Mouse (Mus musculus) kidney, adult 11 months (tissue): ENCODE measurements at regions not wholly inside any gene's neighbourhood (a gene's known extent, or its start where the extent isn't known, plus 50 kb on each side); places are given as distances from the start of the nearest gene placed in this dataset.

ENCODE experiments used
- DNase-seq: peaks from one replicate; pipeline ENCODE4 v3.0.0; 2022

- peak; percentile 2 for DNase-seq
These were observed 364.5 kb downstream of the Zfp619 start for GRCm38 (mm10) chr7:39882113-39882512.

GRCm38 (mm10) chr7:39894208-39894896 lies 376.8 kb downstream of the Zfp619 start:
- DNase-seq, result no peak

GRCm38 (mm10) chr7:39896918-39897317 lies 379.4 kb downstream of the Zfp619 start:
- DNase-seq, result no peak

- DNase-seq, result no peak
These were observed 380.7 kb downstream of the Zfp619 start for GRCm38 (mm10) chr7:39898268-39898667.

- no peak for DNase-seq
These were observed 416.4 kb downstream of the Zfp619 start for GRCm38 (mm10) chr7:39933946-39934345.

- DNase-seq, result no peak
These were observed 419.7 kb downstream of the Zfp619 start for GRCm38 (mm10) chr7:39937262-39937661.

- no peak for DNase-seq
These were observed 424.8 kb downstream of the Zfp619 start for GRCm38 (mm10) chr7:39942262-39942900.

GRCm38 (mm10) chr7:39954110-39954509 lies 436.5 kb downstream of the Zfp619 start:
- DNase-seq, result no peak

GRCm38 (mm10) chr7:39954931-39955330 lies 437.4 kb downstream of the Zfp619 start:
- DNase-seq, result no peak

- DNase-seq, result no peak
These were observed 460.6 kb downstream of the Zfp619 start for GRCm38 (mm10) chr7:39978121-39978520.

- no peak for DNase-seq
These were observed 464.1 kb downstream of the Zfp619 start for GRCm38 (mm10) chr7:39981647-39982046.
